Mouse (Mus musculus) cortical plate, adult 2 months (tissue): Measurements from ENCODE around the gene Pias3.

Experiments used
- CTCF ChIP-seq: fragments of 200-500 bp; IDR thresholded peaks from 2 replicates; pipeline ENCODE4 v1.5.1; 2011; ENCODE audit warnings: mild to moderate bottlenecking, control low read depth, low read length; ENCODE audit not compliant: insufficient read depth; ENCODE audit errors: extremely low read depth
- POLR2A ChIP-seq: fragments of 200-500 bp; IDR thresholded peaks from 2 replicates; pipeline ENCODE4 v1.6.1; 2011; ENCODE audit warnings: mild to moderate bottlenecking, low read length, control low read depth; ENCODE audit not compliant: insufficient read depth; ENCODE audit errors: extremely low read depth

DNA sequence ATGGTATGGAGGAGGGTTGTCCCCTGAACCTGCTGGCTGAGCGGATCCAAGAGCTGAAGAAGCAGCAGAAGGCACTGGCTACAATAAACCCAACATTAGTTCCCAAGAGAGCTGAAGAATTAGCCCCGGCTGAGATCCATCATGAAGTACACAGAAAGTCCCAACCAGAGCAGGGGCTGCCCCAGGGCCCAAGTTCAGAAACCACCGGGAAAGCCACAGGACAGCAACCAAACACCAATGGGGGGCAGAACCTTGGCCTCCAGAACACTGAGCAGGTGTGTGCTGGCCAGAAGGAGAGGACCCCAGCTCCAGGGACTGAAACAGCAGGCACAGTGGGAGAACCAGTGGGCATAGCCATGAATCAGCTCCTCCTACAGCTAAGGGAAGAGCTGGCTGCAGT lies 12.7 kb upstream of the Pias3 start:
- TF ChIP-seq CTCF = no peak
- no peak for TF ChIP-seq POLR2A
